In the genomic region with DNA sequence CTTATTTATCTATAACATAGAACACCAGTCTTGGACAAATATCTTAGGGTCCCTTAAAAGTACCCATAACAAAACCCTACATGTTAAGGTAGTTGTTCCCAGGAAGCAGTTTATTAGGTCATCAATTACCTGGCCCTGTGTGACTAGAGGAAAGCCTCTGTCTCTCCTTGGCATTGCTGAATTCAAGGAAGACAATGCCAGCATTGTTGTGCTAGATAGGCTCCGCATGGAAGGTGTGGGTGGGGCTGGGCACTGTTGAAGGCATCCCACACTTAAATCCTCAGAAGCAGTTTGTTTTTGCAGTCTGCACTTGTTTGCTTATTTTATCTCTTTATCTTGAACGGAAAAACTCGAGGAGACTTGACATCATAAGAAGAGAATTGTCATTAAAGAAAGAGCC, we compare ENCODE assay signal across 18 mouse cellular contexts.
DNase-seq lines count a peak whose midpoint lies in the region.
"Had no signal": no experiment of that assay in that cellular context is flagged by ENCODE, and none has a peak within 500 bp of the region (broad histone marks: within the 10 kb centered on the region; RNA-seq: fewer than 3 reads in every experiment).

No protein-coding gene starts in this region.

- DNase-seq in ES-CJ7 (ENCODE audit: low read depth, low spot score) = peak; percentile 63
- DNase-seq in MN1 (ENCODE audit: low spot score) = peak; percentile 18
- peak; percentile 74 for DNase-seq in ZHBTc4 (ENCODE audit: low read depth, low spot score)
- DNase-seq in gonadal fat pad, adult 2 months (ENCODE audit: low read depth) = peak; percentile 60
- no peak for DNase-seq in embryo, embryonic 10.5 days (ENCODE audit: low spot score)
- DNase-seq in retina, embryonic 14.5 days (ENCODE audit: low spot score) = no peak
- no peak for DNase-seq in thymus, postnatal 14 days
- DNase-seq in spleen, postnatal 4 days (ENCODE audit: low spot score in 2 of 2) = no peak
- DNase-seq: adrenal gland, adult 2 months; adrenal gland, postnatal 10 days; adrenal gland, postnatal 25 days; cerebellum, adult 11-12 months; cerebellum, adult 2 months; cerebellum, adult 9-10 months; cerebellum, postnatal 10 days; cerebellum, postnatal 25 days; embryo, embryonic 11 days; forebrain, postnatal 0 days had no signal

Comparison
In these comparisons a context has a peak if more than half of its experiments do, and no peak if none do; other contexts are left out.
1. DNase-seq: peak in ES-CJ7 (single experiment), MN1 (single experiment), ZHBTc4 (single experiment) and gonadal fat pad, adult 2 months (single experiment); none in embryo, embryonic 10.5 days (single experiment), retina, embryonic 14.5 days (single experiment), thymus, postnatal 14 days (single experiment) and spleen, postnatal 4 days (0 of 2).